Mouse (Mus musculus): ENCODE data around the gene St3gal3. TPM values are rescaled to one million over a fixed set of nuclear protein-coding genes. Genes with fewer than 3 reads are reported as not detected.

The St3gal3 gene
- total and polyA plus RNA-seq, 3 experiments = 16.4 to 23.3 TPM; not detected in 1

- no peak for TF ChIP-seq MAZ (IDR thresholded peaks at IDR 0.05; ENCODE audit: low read depth, low read length)
- no peak for TF ChIP-seq JUND (IDR thresholded peaks at IDR 0.05; ENCODE audit: low read depth, low read length)
These were observed 9.6 kb upstream of the St3gal3 start (continued) for GRCm38 (mm10) chr4:118144324-118144723.

GRCm38 (mm10) chr4:118143679-118144078, 9.0 kb upstream of the St3gal3 start:
- H3K9me3 ChIP-seq (replicated peaks; ENCODE audit: insufficient read depth, low read length) = no peaks in the 10 kb centered on the region
- H3K9ac ChIP-seq (ENCODE audit: control insufficient read depth, low read depth, low read length, poor library complexity, severe bottlenecking) = no peak overlapping the region
- no peaks in the 10 kb centered on the region for H3K27me3 ChIP-seq (ENCODE audit: control insufficient read depth in 1 of 2, insufficient read depth in 2 of 2, low read length in 2 of 2)
- no peak overlapping the region for H3K27ac ChIP-seq (ENCODE audit: control insufficient read depth, low read depth, low read length)
- DNase-seq (ENCODE audit: low read depth, low spot score) = no peak
- TF ChIP-seq JUND (IDR thresholded peaks at IDR 0.05; ENCODE audit: low read depth, low read length) (no peak), MAX (IDR thresholded peaks at IDR 0.05; ENCODE audit: low read length) (no peak), CTCF (IDR thresholded peaks at IDR 0.05 in 2 of 3, conservative IDR thresholded peaks at IDR 0.05 in 1 of 3; ENCODE audit: control insufficient read depth in 1 of 3, insufficient read depth in 1 of 3, low read depth in 2 of 3, low read length in 3 of 3, poor library complexity in 1 of 3, severe bottlenecking in 1 of 3) (no peak), TBP (IDR thresholded peaks at IDR 0.05; ENCODE audit: low read depth, low read length) (no peak), USF1 (IDR thresholded peaks at IDR 0.05; ENCODE audit: low read depth, low read length) (no peak), BHLHE40 (IDR thresholded peaks at IDR 0.05; ENCODE audit: borderline replicate concordance, low read depth, low read length) (no peak), RAD21 (IDR thresholded peaks at IDR 0.05; ENCODE audit: low read depth, low read length) (no peak), MEF2A (IDR thresholded peaks at IDR 0.05; ENCODE audit: extremely low read depth, insufficient replicate concordance, low read depth, low read length, poor library complexity, severe bottlenecking) (no peak), NRF1 (IDR thresholded peaks at IDR 0.05; ENCODE audit: insufficient read depth, low read depth, low read length, poor library complexity, severe bottlenecking) (no peak), SIN3A (IDR thresholded peaks at IDR 0.05; ENCODE audit: low read length) (no peak), POLR2AphosphoS2 (IDR thresholded peaks at IDR 0.05; ENCODE audit: low read length) (no peak), MXI1 (IDR thresholded peaks at IDR 0.05; ENCODE audit: low read depth, low read length) (no peak), KAT2A (conservative IDR thresholded peaks at IDR 0.05; ENCODE audit: low read depth, low read length) (no peak), ETS1 (IDR thresholded peaks at IDR 0.05; ENCODE audit: low read depth, low read length) (no peak), TCF12 (IDR thresholded peaks at IDR 0.05; ENCODE audit: low read depth, low read length) (no peak), ZKSCAN1 (IDR thresholded peaks at IDR 0.05; ENCODE audit: low read depth, low read length) (no peak), E2F4 (IDR thresholded peaks at IDR 0.05; ENCODE audit: borderline replicate concordance, low read depth, low read length) (no peak), CHD2 (IDR thresholded peaks at IDR 0.05; ENCODE audit: low read length) (no peak), NELFE (IDR thresholded peaks at IDR 0.05; ENCODE audit: low read depth, low read length) (no peak)
- H3K4me3 ChIP-seq (ENCODE audit: control insufficient read depth in 1 of 2, insufficient read depth in 1 of 2, low read depth in 2 of 2, low read length in 2 of 2) = no peak overlapping the region
- peaks cover 22 to 23% of the 10 kb centered on the region in 2 experiments for H3K36me3 ChIP-seq (ENCODE audit: control insufficient read depth in 1 of 2, insufficient read depth in 2 of 2, low read length in 2 of 2)
- H3K79me2 ChIP-seq (ENCODE audit: control insufficient read depth, insufficient read depth, low read length, poor library complexity) = no peaks in the 10 kb centered on the region
- peaks cover 9 to 27% of the 10 kb centered on the region in 2 experiments for H3K4me1 ChIP-seq (ENCODE audit: control insufficient read depth in 1 of 2, insufficient read depth in 2 of 2, low read length in 2 of 2)
